Mouse (Mus musculus): ENCODE measurements around the gene Sema5a. TPM values are rescaled to one million over a fixed set of nuclear protein-coding genes. Genes with fewer than 3 reads are reported as not detected.

Gene Sema5a
- total and polyA plus RNA-seq, 3 experiments = 11.6 to 14.4 (median 12.5) TPM

- DNase-seq = no peak
These were observed 62.1 kb downstream of the Sema5a start for GRCm38 (mm10) chr15:32306557-32307243.

GRCm38 (mm10) chr15:32310834-32311233, 66.2 kb downstream of the Sema5a start:
- DNase-seq = no peak

GRCm38 (mm10) chr15:32311287-32311686, 66.7 kb downstream of the Sema5a start:
- DNase-seq = no peak

GRCm38 (mm10) chr15:32317074-32317473, 72.5 kb downstream of the Sema5a start:
- DNase-seq = no peak

- DNase-seq = no peak
These were observed 76.1 kb downstream of the Sema5a start for GRCm38 (mm10) chr15:32320739-32321138.

- DNase-seq = no peak
These were observed 78.0 kb downstream of the Sema5a start for GRCm38 (mm10) chr15:32322455-32323220.

- DNase-seq = no peak
These were observed 78.6 kb downstream of the Sema5a start for GRCm38 (mm10) chr15:32323224-32323623.

- DNase-seq = no peak
These were observed 79.5 kb downstream of the Sema5a start for GRCm38 (mm10) chr15:32324105-32324504.

GRCm38 (mm10) chr15:32328370-32329004, 83.9 kb downstream of the Sema5a start:
- DNase-seq = no peak

- DNase-seq = no peak
These were observed 85.2 kb downstream of the Sema5a start for GRCm38 (mm10) chr15:32329670-32330330.

- DNase-seq = no peak
These were observed 85.8 kb downstream of the Sema5a start for GRCm38 (mm10) chr15:32330427-32330826.

GRCm38 (mm10) chr15:32331037-32331436, 86.4 kb downstream of the Sema5a start:
- no peak for DNase-seq

GRCm38 (mm10) chr15:32333456-32333855, 88.8 kb downstream of the Sema5a start:
- peak; percentile 32 for DNase-seq

GRCm38 (mm10) chr15:32337810-32338209, 93.2 kb downstream of the Sema5a start:
- DNase-seq = no peak

GRCm38 (mm10) chr15:32338721-32339290, 94.2 kb downstream of the Sema5a start:
- no peak for DNase-seq

- no peak for DNase-seq
These were observed 94.8 kb downstream of the Sema5a start for GRCm38 (mm10) chr15:32339426-32339825.

GRCm38 (mm10) chr15:32341423-32341822, 96.8 kb downstream of the Sema5a start:
- DNase-seq = no peak

GRCm38 (mm10) chr15:32343544-32343943, 98.9 kb downstream of the Sema5a start:
- DNase-seq = no peak

- DNase-seq = no peak
These were observed 102.7 kb downstream of the Sema5a start for GRCm38 (mm10) chr15:32347315-32347714.

GRCm38 (mm10) chr15:32349276-32349675, 104.7 kb downstream of the Sema5a start:
- DNase-seq = no peak

- DNase-seq = no peak
These were observed 108.4 kb downstream of the Sema5a start for GRCm38 (mm10) chr15:32352995-32353394.

GRCm38 (mm10) chr15:32353513-32353912, 108.9 kb downstream of the Sema5a start:
- no peak for DNase-seq

All from adrenal gland, adult 2 months (tissue).